Mouse (Mus musculus) embryonic facial prominence, embryonic 14.5 days (tissue): ENCODE results near the gene Trpm8. TPM values are rescaled to one million over a fixed set of nuclear protein-coding genes. Genes with fewer than 3 reads are reported as not detected.

Experiments
- ATAC-seq: fragments of 200-750 bp; cut with Nextera tagmentation; 2 replicates; pipeline ENCODE4 v1.8.0; 2017; ENCODE audit warnings: low read depth, moderate number of reproducible peaks, moderate TSS enrichment
- DNase-seq: peaks from one replicate; pipeline ENCODE4 v3.0.0-alpha.2; 2015; ENCODE audit warnings: low spot score
- H3K27ac ChIP-seq: fragments of 300-500 bp; sonication (generic); replicated peaks from 2 replicates; pipeline ENCODE4 v1.5.1; 2014; ENCODE audit warnings: low read depth, mild to moderate bottlenecking, low read length, moderate library complexity
- H3K27me3 ChIP-seq: fragments of 300-500 bp; sonication (generic); replicated peaks from 2 replicates; pipeline ENCODE4 v1.6.1; 2014; ENCODE audit warnings: low read length; ENCODE audit not compliant: control insufficient read depth, insufficient read depth
- H3K36me3 ChIP-seq: fragments of 300-500 bp; sonication (generic); 2 replicates; pipeline ENCODE4 v1.6.1; 2014; ENCODE audit warnings: low read length, mixed read lengths; ENCODE audit not compliant: control insufficient read depth, insufficient read depth
- H3K4me1 ChIP-seq: fragments of 300-500 bp; sonication (generic); 2 replicates; pipeline ENCODE4 v1.6.1; 2014; ENCODE audit warnings: antibody characterized with exemption, low read length; ENCODE audit not compliant: control insufficient read depth, insufficient read depth
- H3K4me2 ChIP-seq: fragments of 300-500 bp; sonication (generic); 2 replicates; pipeline ENCODE4 v1.6.1; 2014; ENCODE audit warnings: low read depth, mild to moderate bottlenecking, low read length, moderate library complexity, mixed read lengths
- H3K4me3 ChIP-seq: fragments of 300-500 bp; sonication (generic); 2 replicates; pipeline ENCODE4 v1.5.1; 2014; ENCODE audit warnings: low read depth, mild to moderate bottlenecking, low read length
- H3K9ac ChIP-seq: fragments of 300-500 bp; sonication (generic); 2 replicates; pipeline ENCODE4 v1.6.1; 2014; ENCODE audit warnings: low read depth, mild to moderate bottlenecking, low read length, moderate library complexity, mixed read lengths
- H3K9me3 ChIP-seq: fragments of 300-500 bp; sonication (generic); 2 replicates; pipeline ENCODE4 v1.6.1; 2016; ENCODE audit warnings: low read length; ENCODE audit not compliant: control insufficient read depth
- WGBS: fragments of 180-500 bp; shearing (Covaris S2); extraction: QIAGEN DNeasy Blood & Tissue Kit; methylation state at CpG from one replicate; pipeline ENCODE4 v1.1.7; 2014; 5-methylcytosine and 5-hydroxymethylcytosine counted together
- polyA plus RNA-seq: library from polyadenylated mRNA; unstranded; fragments of >200 nt; fragmentation: Nextera tagmentation; extraction: Ambion mirVana; gene quantifications from 2 replicates; pipeline ENCODE4 v1.2.1, GENCODE M21; 2014

Trpm8 gene
- polyA plus RNA-seq, 1 experiment from 2014 or later, result 0.07 TPM

DNA sequence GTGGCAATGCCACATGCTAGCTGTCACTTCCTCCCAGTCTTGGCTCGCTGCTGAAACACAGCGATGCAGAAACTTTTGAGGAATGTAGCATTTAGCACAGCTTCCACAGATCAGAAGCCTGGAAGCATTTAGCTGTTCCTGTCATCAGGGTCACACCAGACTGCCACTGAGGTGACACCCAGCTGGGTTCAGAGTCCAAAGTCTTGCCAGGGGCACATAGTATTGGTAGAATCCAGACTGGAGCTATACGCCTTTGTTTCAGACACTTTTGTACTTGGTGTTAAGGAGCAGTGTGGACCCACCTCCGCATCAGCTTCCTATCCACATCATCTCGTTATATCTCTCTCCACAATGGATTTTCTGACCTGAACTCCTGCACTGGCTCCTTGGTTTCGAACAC lies 23.9 kb upstream of the Trpm8 start:
- Histone ChIP-seq H3K27me3 (no peaks in the 10 kb centered on the region), H3K4me1 (no peaks in the 10 kb centered on the region), H3K27ac (no peak overlapping the region), H3K9ac (no peak overlapping the region), H3K9me3 (peaks cover 76% of the 10 kb centered on the region), H3K4me2 (no peak overlapping the region), H3K4me3 (no peak overlapping the region), H3K36me3 (no peaks in the 10 kb centered on the region)
- ATAC-seq (no peak), DNase-seq (no peak)
- WGBS, result 68% methylated on average over 6 of the region's 6 CpGs

- peaks cover 6% of the 10 kb centered on the region for H3K36me3 ChIP-seq
- no peak overlapping the region for H3K9ac ChIP-seq
- DNase-seq (no peak), ATAC-seq (no peak)
- no peak overlapping the region for H3K4me2 ChIP-seq
- no peak overlapping the region for H3K4me3 ChIP-seq
- peaks cover 62% of the 10 kb centered on the region for H3K9me3 ChIP-seq
- H3K4me1 ChIP-seq, result no peaks in the 10 kb centered on the region
- H3K27me3 ChIP-seq, result no peaks in the 10 kb centered on the region
- no peak overlapping the region for H3K27ac ChIP-seq
- 86% methylated on average over 12 of the region's 12 CpGs for WGBS
These were observed 22.5 kb upstream of the Trpm8 start for GRCm38 (mm10) chr1:88254793-88255465.

DNA sequence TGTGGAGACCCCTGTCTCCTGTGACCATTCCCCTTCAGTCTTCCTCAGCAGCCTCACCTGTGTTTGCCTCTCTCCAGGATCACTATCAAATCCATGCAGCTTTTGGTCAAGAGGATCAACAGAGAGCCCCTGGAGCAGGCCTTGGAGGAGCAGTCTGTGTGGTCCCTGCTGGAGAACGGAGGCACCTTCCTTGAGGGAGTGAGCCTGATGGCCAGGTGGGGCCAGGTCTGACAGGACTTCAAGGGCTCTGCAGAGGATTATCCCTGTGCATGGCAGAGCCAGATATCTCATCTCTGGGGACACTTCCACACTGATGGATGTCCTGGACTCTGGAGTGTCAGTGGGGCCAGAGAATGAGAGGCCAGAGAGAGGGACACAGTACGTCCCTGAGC lies 22.0 kb upstream of the Trpm8 start:
- Histone ChIP-seq H3K27me3 (no peaks in the 10 kb centered on the region), H3K9me3 (peaks cover 57% of the 10 kb centered on the region), H3K4me1 (no peaks in the 10 kb centered on the region), H3K36me3 (peaks cover 12% of the 10 kb centered on the region), H3K9ac (no peak overlapping the region), H3K27ac (no peak overlapping the region), H3K4me3 (no peak overlapping the region), H3K4me2 (no peak overlapping the region)
- WGBS, result 58% methylated on average over 2 of the region's 2 CpGs
- ATAC-seq (no peak), DNase-seq (no peak)

GRCm38 (mm10) chr1:88255989-88256754 lies 21.3 kb upstream of the Trpm8 start:
- H3K36me3 ChIP-seq, result peaks cover 19% of the 10 kb centered on the region
- H3K27ac ChIP-seq, result no peak overlapping the region
- no peak overlapping the region for H3K4me2 ChIP-seq
- 76% methylated on average over 13 of the region's 13 CpGs for WGBS
- H3K4me1 ChIP-seq, result no peaks in the 10 kb centered on the region
- DNase-seq, result no peak
- no peak overlapping the region for H3K9ac ChIP-seq
- H3K27me3 ChIP-seq, result no peaks in the 10 kb centered on the region
- peaks cover 51% of the 10 kb centered on the region for H3K9me3 ChIP-seq
- no peak for ATAC-seq
- H3K4me3 ChIP-seq, result no peak overlapping the region

DNA sequence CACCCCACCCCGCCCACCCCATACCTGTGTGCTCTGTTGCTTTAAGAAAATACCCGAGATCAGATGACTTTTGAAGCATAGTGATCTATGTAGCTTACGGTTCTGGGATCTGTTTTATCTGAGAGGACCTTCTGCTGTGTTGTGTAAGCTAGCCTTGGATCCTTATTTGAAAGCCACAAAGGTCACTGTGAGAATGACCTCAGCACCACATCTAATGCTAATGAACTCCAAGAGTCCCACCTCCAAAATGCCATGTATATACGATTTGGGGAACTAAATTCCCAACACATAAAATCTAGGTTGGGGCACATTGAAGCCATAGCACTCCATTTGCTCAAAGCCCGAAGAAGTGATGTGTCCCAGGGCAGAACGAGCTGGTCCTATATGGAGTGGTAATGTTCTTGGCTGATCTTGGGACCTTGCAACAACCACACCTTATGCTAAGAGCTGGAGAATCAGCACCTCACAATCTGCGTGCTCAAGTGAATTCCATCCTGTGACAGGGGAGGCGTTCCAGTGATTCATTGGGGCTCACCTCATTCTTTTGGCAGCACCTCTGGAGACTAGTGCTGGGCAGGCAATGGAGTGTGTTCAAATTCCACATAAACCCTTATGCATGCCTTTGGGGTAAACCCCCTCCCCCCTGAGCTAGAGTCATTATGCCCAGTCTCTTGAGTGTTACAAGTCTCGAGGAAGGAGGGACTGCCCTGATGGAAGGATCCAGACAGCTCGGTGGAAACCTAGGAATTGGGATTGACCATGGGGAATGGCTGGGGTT lies 20.4 kb upstream of the Trpm8 start:
- Histone ChIP-seq H3K9me3 (peaks cover 45% of the 10 kb centered on the region), H3K9ac (no peak overlapping the region), H3K27ac (no peak overlapping the region), H3K4me3 (no peak overlapping the region), H3K27me3 (no peaks in the 10 kb centered on the region), H3K4me1 (no peaks in the 10 kb centered on the region), H3K4me2 (no peak overlapping the region), H3K36me3 (peaks cover 28% of the 10 kb centered on the region)
- DNase-seq (no peak), ATAC-seq (no peak)
- 76% methylated on average over 10 of the region's 10 CpGs for WGBS

- Histone ChIP-seq H3K4me3 (no peak overlapping the region), H3K36me3 (peaks cover 34% of the 10 kb centered on the region), H3K9me3 (peaks cover 39% of the 10 kb centered on the region), H3K27me3 (no peaks in the 10 kb centered on the region), H3K4me1 (no peaks in the 10 kb centered on the region), H3K9ac (no peak overlapping the region), H3K27ac (no peak overlapping the region), H3K4me2 (no peak overlapping the region)
- no peak for DNase-seq
- WGBS, result 82% methylated on average over 6 of the region's 6 CpGs
- no peak for ATAC-seq
These were observed 19.8 kb upstream of the Trpm8 start for GRCm38 (mm10) chr1:88257681-88258080.

DNA sequence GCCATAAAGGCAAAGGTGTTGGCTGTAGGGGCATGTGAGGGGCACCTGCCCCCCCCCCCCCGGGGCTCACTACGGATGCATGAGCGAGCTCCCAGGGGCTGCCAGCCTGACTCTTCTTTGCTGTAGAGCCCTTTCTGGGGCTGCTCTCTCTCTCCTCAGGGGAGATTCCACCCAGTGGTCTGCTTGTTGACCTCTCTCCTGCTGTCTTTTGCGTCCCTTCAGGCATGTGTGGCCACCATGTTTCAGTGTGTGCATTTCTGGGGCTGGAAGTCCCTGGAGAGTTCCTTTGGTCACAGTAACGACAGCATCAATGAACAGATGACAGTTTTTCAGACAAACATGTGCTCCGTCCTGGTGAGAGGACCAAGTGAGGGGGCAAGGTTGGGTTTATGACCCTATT lies 19.1 kb upstream of the Trpm8 start:
- Histone ChIP-seq H3K9ac (no peak overlapping the region), H3K4me2 (no peak overlapping the region), H3K4me3 (no peak overlapping the region), H3K4me1 (no peaks in the 10 kb centered on the region), H3K36me3 (peaks cover 41% of the 10 kb centered on the region), H3K27me3 (no peaks in the 10 kb centered on the region), H3K27ac (no peak overlapping the region), H3K9me3 (peaks cover 32% of the 10 kb centered on the region)
- WGBS, result 64% methylated on average over 6 of the region's 6 CpGs
- ATAC-seq, result no peak
- DNase-seq, result no peak

DNA sequence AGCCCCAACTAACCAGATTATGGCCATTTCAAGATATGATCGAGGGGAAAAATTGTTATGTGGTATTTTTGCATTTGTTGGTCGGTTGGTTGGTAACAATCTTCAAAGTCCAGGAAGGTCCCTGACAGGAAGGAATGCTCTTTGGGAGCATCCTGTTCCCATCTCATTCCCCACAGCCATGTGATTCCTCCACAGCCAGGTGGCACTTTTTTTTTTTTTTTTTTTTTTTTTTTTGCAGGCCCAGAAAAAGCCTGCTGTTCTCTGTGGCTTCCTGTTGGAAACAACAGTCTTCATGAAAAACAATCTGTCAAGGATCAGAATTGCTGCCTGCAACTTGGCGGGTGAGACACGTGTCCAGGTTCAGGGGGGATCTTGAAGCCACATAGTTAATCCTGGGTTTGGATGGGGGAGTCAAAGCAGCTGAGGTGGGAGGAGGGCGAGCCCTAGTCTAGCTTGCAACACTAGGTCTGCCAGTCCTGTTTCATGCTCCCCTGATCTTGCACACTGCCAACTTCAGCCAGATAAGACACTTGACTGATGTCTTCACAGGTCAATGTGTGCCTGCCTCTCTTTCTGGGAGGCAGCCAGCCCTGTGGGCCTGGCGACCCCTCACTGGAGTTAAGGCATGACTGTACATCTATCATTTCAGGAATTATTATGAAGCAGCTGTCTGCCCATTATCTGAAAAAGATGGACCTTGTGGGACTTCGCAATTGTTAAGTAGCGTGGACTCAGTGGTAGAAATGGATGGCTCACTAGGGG lies 18.4 kb upstream of the Trpm8 start:
- 73% methylated on average over 8 of the region's 8 CpGs for WGBS
- Histone ChIP-seq H3K9ac (no peak overlapping the region; the same call in 1 of the 2 replicates), H3K27me3 (no peaks in the 10 kb centered on the region), H3K4me3 (no peak overlapping the region), H3K9me3 (peaks cover 27% of the 10 kb centered on the region), H3K4me2 (no peak overlapping the region), H3K36me3 (peaks cover 48% of the 10 kb centered on the region), H3K4me1 (no peaks in the 10 kb centered on the region), H3K27ac (no peak overlapping the region)
- ATAC-seq (no peak), DNase-seq (peak; percentile 79)
